Mouse (Mus musculus): ENCODE measurements around the gene Lmod2.

Lmod2 gene

GRCm38 (mm10) chr6:24597500-24597899 lies at the start of gene Lmod2:
Gene Lmod2, plus strand, starts transcription at chr6:24597762.
- DNase-seq, result no peak

GRCm38 (mm10) chr6:24549801-24550200 lies 47.8 kb upstream of the Lmod2 start:
- DNase-seq, result no peak

- DNase-seq, result no peak
Measured at GRCm38 (mm10) chr6:24552046-24552445, 45.5 kb upstream of the Lmod2 start.

- no peak for DNase-seq
Measured at GRCm38 (mm10) chr6:24554427-24555086, 43.0 kb upstream of the Lmod2 start.

- DNase-seq, result no peak
Measured at GRCm38 (mm10) chr6:24555488-24555887, 42.1 kb upstream of the Lmod2 start.

- peak; percentile 54 to 64 for DNase-seq
Measured at GRCm38 (mm10) chr6:24564081-24564480, 33.5 kb upstream of the Lmod2 start.

GRCm38 (mm10) chr6:24564886-24565285 lies 32.7 kb upstream of the Lmod2 start:
- DNase-seq, result peak in 1 of 2 experiments; percentile 56

GRCm38 (mm10) chr6:24568963-24569362 lies 28.6 kb upstream of the Lmod2 start:
- DNase-seq, result no peak

GRCm38 (mm10) chr6:24569711-24570110 lies 27.9 kb upstream of the Lmod2 start:
- DNase-seq, result no peak

GRCm38 (mm10) chr6:24570278-24570677 lies 27.3 kb upstream of the Lmod2 start:
- DNase-seq, result no peak

- no peak for DNase-seq
Measured at GRCm38 (mm10) chr6:24571126-24571525, 26.4 kb upstream of the Lmod2 start.

- no peak for DNase-seq
Measured at GRCm38 (mm10) chr6:24572431-24572830, 25.1 kb upstream of the Lmod2 start.

- DNase-seq, result no peak
Measured at GRCm38 (mm10) chr6:24573319-24573718, 24.2 kb upstream of the Lmod2 start.

- no peak for DNase-seq
Measured at GRCm38 (mm10) chr6:24583456-24583855, 14.1 kb upstream of the Lmod2 start.

GRCm38 (mm10) chr6:24585431-24586310 lies 11.9 kb upstream of the Lmod2 start:
- no peak for DNase-seq

- DNase-seq, result peak; percentile 25 to 35
Measured at GRCm38 (mm10) chr6:24586885-24587284, 10.7 kb upstream of the Lmod2 start.

GRCm38 (mm10) chr6:24590282-24590681 lies 7.3 kb upstream of the Lmod2 start:
- DNase-seq, result no peak

GRCm38 (mm10) chr6:24591525-24592218 lies 5.9 kb upstream of the Lmod2 start:
- no peak for DNase-seq

- no peak for DNase-seq
Measured at GRCm38 (mm10) chr6:24599179-24599578, 1.6 kb downstream of the Lmod2 start.

- no peak for DNase-seq
Measured at GRCm38 (mm10) chr6:24599639-24600038, 2.1 kb downstream of the Lmod2 start.

GRCm38 (mm10) chr6:24600134-24600533 lies 2.6 kb downstream of the Lmod2 start:
- DNase-seq, result no peak

- DNase-seq, result no peak
Measured at GRCm38 (mm10) chr6:24600726-24601125, 3.2 kb downstream of the Lmod2 start.

- DNase-seq, result no peak
Measured at GRCm38 (mm10) chr6:24601668-24602067, 4.1 kb downstream of the Lmod2 start.

All from cerebellum, postnatal 14 days (tissue).